Mouse (Mus musculus) ZHBTc4 (cell line): ENCODE results near the gene Arf1.

Experiments used
- DNase-seq: peaks from one replicate; pipeline ENCODE4 v3.0.0-alpha.2; 2011; ENCODE audit warnings: low read depth, low spot score

Gene Arf1

DNA sequence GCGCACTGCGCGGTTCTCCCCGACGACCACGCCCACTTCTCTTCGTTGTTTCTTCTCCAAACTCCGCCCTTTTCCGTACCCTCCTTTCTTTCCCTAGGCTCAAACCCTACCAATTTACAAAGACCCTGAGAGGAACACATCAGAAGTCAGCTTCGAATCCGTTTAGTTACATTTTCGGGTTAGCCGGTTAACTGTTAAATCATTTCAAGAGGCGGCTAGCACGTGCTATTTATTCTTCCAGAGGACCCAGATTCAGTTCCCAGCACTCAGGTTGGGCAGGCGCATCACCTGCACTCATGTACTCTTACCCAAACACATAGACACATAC, 36.0 kb downstream of the Arf1 start, which contains the start of gene Guk1:
Gene Guk1, minus strand, starts transcription at position 154 of the 328 bp plus-strand sequence.
- no peak for DNase-seq

DNA sequence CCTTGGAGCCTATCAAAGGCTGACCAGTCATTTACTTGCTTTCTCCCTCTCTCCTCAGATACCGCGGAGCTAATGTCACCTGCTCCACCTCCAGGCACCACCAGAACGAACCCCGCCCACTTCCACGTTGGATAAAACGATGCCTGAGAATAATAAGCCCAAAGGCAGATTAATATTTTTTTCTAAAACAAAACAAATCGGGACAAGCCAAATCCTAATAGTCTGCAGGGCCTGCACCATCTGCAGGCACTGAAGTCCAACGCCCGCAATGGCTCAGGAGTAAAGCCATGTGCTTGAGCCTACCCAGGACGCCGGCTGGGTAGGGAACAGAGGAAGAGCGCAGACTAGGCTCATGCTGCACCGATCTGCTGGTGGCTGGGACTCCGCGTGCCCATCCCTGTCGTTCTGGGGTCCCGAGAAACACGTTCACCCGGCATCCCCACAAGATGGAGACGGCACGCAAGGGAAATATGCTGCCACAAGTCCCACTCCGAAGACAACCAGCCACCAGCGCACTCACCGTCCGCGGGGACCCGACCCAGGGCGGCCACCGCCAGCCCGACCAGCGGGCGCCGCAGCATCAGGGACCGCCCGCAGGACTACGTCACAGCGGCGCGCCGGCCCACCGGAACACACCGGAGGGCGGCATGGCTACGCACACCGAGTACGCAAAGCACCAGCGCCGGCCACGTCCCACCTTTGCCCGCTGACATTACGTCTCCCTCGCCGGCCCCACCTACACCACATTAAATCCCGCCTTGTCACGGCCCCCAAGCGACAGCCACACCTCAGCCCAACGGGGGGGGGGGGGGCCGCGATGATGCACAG, 36.6 kb downstream of the Arf1 start:
- peak; percentile 96 for DNase-seq

DNA sequence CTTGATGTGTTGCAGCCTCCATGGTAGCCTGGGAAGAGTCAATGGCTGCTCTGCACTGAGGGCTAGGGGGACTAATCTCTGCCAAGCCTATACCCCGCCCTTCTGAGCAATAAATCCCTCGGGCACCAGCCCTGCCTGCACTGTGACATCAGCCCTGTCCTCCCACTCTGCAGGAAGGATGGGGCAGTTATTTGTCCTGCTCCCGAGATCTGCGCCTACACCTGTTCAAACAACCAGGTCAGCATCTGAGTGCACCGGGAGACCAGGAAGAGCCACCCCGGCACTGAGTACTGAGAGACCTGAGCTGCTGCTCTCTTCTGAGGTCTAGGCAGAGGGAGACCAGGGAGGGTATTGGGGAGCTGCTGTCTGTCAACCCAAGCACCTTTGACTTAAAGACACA, 40.4 kb downstream of the Arf1 start:
- DNase-seq: no peak

DNA sequence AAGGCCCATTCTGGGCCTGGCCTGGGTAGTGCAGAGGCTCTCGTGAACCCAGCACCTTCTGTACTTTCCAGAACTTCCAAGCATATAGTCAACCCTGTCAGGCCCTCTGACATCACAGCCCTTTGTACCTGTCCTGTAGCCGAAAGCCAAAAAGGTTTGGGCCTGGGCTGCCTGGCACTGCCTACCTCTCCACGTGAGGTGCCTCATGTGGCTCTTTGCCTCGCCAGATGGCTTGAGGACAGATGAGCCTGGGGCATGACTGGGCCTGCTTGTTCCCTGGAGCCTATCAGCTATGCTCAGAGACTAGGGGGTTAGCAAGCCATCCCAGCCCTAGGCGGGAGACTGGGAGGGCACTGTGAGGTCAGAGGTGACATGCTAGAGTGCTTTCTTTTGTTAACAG, 42.6 kb downstream of the Arf1 start:
- DNase-seq: no peak

DNA sequence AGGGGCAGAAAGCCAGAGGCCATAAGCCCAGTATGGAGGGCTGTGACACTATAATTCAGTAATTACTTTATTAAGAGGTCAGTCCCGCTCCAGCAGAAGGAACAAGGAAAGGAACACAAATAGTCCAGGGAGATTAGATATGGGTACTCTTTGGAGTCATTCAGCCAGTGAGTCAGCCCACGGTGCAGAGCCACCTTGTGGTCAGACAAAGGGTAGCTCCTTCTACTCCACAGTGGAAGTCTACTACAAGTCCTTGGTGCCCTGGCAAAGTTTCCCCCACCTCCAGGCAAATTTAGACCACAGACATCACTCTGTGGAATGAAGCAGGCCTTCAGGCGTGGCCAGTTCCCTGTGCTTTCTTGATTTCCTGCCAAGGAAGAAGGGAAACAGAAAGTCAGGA, 44.2 kb downstream of the Arf1 start:
- DNase-seq: peak; percentile 59

DNA sequence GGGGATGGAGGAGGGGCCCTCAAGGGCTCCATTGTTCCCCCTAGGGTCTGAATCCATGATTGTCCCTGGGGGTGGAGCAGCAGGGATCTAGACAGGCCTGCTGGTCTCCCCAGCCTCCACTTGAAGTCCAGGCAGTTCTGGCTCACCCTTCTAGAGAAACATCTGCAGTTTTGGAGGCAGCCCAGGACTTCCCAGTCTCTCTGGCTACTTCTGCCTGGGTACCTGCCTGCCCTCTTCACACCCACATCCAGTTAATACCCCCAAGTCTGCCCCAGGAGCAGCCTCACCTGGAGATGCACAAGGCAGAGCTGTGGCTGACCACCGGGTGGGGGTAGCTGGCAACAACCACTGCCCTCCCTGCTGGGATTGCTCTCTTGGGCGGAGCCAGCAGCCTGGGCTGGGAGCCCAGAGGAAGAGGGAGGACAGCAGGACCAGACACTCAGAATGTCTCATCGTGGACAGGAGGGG, 45.2 kb downstream of the Arf1 start, which contains the start of gene Gjc2:
Gene Gjc2, minus strand, starts transcription at position 350 of the 468 bp plus-strand sequence.
- DNase-seq: no peak

DNA sequence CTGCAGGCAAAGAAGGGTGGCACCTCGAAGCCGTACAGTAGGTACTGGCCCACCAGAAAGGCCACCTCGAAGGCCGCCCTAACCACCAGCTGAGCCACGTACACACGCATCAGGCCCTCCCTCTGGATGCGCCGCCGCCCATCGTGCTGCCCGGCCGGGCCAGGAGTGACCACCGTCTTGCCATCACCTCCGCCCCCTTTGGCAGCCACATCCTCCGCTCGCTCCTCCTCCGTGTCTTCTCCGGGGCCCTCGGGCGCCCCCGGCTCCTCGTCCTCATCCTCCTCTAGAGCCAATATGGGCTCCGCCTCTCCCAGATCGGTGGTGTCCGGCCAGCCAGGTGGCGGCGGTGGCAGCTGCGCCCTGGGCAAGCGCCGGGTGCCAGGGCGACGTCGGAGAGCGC, 51.1 kb downstream of the Arf1 start:
- DNase-seq: no peak

DNA sequence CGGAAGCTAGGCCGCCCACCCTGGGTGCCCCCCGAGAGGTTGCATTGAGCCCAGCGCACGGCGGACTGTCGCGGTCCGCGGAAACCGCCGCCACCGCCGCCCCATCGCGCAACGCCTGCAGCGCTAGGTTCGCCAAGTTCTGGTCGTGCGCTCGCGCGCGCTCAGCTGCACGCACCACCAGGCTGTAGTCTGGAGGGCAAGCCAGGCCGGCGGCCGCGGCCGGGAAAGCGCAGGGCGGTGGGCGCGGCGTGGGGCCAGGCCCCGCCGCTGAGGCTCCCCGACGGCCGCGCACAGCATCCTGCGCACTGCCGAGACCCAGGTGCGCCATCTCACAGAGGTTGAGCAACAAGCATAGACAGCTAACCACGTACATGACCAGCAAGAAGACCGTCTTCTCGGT, 51.6 kb downstream of the Arf1 start:
- peak; percentile 58 for DNase-seq

DNA sequence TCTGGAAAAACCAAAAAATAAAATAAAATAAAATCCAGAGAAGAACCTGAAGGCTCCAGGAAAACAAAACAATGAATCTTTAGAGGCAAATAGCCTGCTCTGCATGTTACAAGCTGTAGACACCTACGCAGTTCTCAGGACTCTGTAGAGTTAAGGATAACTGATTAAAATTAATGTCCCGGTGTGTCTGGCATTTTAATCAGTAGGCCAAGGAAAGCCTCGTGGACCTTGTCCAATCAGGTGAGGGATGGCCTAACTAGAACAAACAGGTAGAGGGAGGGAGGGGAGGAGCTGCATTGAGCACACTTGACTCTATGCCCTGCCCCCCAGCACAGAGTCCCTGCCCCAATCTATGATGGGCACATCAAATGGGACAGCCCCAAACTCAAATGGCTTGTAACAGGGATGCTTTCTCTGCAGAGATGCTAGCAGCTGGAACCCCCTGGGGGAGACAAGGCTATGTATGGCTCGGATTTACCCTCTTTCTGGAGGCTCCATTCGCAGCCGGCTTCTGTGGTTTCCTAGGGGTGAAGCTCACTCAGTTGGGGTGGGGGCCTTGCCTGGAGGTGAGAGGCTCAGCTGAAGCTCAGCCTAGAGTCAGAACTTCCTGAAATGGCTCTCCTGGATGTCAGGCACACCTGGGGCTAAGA, 53.8 kb downstream of the Arf1 start:
- DNase-seq: no peak

DNA sequence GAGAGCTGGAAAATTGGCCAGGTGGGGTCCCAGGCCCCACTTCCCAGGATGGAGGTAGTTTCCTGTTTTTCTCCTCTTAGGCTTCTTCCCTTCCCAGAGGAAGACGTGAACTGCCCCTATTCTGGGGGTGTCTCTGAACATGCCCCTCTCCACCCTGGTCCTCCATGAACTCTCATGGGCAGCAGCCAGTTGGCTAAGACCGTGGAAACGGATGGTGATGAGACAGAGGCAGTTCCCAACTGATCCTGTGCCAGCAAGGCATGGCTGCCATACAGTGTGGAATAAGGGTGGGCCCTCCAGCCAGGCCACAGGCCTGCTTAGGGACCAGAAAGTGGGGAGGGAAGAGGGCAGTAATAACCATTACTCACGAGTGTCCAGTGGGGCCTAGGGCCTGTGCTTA, 57.5 kb downstream of the Arf1 start:
- DNase-seq: no peak

DNA sequence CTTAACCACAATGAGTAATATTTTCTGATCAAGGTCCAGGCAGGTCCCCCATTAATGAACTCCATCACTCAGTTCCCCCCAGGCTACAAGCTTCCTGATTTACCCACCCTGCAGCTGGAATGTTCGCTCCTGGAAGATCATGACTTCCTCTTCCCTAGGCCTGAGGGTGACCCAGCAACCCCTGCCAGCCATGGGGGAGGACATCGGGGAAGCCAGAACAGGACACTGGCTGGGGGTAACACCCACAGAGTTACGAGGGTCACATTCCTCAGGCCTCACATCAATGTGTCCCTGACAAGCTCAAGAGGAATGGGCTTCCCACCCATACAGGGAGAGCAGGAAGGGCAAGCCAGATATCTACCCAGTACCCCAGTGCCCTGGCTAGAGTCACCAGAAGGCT, 58.3 kb downstream of the Arf1 start:
- no peak for DNase-seq

DNA sequence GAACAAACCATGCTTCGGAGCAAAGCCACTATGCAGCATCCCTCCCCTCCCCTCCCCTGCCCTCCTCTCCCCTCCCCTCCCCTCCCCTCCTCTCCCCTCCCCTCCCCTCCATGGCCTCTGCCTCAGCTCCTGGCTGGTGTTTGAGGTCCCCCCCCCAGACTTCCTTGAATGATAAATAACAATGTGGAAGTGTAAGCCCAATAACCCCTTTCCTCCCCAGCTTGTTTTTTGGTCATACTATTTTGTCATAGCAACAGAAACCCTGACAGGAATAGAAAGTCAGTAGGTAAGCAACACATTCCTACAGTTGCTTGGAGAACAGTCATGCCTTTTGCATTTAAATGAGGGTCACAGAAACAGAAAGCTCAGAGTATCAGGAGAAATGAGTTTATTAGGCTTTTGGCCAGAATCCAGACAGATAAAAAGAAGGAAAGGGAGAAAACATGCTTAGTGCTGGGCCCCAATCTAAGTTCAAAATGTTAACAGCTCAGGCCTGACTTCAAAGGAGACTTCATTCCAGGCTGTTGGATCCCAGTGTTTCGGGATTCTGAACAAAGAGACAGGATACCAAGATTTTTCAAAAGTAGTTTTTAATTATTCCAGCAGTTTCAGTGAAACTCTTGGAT, 62.3 kb downstream of the Arf1 start:
- no peak for DNase-seq

DNA sequence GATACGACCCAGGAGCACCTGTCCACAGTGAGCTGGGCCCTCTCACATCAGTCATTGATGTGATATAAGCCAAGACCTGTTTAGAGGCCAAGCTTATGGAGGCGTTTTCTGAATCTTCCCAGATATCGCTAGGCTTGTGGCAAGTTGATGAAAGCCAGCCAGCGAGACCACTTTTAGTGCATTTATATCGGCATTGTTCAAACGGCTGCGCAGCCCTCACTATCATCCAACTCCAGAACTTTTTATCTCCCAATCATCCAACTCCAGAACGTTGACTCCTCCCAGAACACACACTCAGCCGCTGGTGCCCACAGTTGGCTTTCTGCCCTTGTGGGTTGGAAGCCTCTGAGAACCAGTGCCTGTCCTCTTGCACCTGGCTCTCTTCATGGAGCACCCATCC, 63.7 kb downstream of the Arf1 start:
- no peak for DNase-seq

DNA sequence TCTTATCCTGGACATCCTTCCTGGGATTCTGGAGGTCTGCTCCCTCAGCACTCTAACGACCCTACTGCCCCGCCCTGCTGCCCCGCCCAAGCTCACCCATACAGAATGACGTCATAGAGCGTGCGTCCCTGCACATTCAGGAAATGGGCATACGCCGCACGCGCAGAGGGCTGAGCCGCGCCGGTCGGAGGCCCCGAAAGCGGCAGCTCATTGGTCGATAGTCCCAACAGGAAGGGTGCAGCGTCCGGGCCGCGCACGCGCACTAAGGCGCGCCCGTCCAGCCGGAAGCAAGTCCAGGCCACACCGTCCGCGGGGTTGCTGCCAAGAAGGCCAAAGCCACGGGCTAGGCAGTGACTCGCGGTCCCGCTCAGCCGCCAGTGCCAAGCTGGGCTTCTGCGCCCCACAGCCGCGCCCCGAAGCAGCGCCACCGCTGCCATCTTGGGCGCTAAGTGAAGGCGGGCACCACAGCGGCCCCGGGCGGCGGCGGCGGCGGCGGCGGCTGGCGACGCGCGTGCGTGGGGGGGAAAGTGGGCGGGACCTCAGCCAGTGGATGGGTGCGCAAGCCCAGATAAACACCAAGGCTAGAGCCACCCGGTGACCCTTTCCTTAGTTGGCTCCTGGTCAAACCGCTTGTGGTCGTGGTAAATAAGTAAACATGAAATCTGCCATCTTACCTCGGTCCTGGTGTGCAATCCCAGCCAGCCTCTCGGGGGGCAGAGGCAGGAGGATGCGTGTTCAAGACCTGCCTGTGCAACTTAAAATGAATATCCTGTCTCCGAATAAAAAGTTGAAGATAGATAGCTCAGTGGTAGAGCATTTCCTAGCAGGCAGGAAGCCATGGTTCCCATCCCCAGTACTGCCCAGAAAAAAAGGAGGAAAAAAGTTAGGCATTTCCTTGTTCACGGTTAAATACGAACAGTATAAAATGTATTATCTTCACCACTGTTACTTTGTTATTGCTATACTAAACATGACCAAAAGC, 64.5 kb downstream of the Arf1 start, which contains the start of gene Iba57:
Gene Iba57, minus strand, starts transcription at position 485 of the 982 bp plus-strand sequence.
- DNase-seq: peak; percentile 98

DNA sequence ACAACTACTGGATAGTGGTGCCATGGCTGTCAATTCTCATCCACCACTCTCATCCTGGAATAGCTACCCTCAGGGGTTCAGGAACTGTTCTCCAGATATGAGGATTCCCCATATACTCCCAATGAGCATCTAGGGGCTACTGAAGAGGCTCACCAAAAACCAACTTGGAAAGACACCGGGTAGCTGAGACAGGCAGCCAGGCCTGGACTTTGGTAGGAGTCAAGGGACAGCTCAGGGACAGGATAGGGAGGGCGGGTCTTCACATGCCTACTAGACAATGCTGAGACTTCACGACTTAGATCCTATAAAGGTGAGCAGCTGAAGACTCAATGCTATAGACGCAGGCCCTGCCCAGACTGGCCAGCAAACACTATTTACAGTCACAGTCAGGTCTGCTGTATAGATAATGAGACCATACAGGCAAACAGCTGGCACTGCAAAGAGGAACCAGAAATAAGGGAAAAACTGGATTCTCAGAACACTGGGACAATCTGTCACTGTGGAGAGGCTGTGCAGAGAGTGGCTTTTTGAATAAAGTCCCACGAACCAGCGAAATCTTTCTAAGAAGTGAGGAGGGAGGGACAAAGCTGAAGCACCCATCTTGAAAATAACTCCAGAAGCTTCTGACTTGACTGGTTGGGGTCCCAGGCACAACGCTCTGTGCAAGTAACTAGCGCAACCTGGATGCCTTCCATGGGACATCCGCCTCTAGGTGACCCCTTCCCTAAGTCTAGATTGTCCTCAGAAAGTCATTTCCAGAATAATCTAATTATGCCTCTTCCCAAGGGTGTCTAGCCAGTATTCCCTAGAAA, 65.4 kb downstream of the Arf1 start:
- DNase-seq: no peak
